Mouse (Mus musculus) spleen, adult 2 months (tissue): ENCODE results near the gene Hsdl2.

Experiments used
- CTCF ChIP-seq: fragments of 200-500 bp; IDR thresholded peaks from 2 replicates; pipeline ENCODE4 v1.5.1; 2011; ENCODE audit warnings: mild to moderate bottlenecking, inconsistent platforms; ENCODE audit not compliant: insufficient read depth, insufficient read length, insufficient replicate concordance; ENCODE audit errors: extremely low read depth
- POLR2A ChIP-seq: fragments of 200-500 bp; IDR thresholded peaks from 2 replicates; pipeline ENCODE4 v1.6.1; 2011; ENCODE audit warnings: low read depth, low read length, inconsistent platforms

DNA sequence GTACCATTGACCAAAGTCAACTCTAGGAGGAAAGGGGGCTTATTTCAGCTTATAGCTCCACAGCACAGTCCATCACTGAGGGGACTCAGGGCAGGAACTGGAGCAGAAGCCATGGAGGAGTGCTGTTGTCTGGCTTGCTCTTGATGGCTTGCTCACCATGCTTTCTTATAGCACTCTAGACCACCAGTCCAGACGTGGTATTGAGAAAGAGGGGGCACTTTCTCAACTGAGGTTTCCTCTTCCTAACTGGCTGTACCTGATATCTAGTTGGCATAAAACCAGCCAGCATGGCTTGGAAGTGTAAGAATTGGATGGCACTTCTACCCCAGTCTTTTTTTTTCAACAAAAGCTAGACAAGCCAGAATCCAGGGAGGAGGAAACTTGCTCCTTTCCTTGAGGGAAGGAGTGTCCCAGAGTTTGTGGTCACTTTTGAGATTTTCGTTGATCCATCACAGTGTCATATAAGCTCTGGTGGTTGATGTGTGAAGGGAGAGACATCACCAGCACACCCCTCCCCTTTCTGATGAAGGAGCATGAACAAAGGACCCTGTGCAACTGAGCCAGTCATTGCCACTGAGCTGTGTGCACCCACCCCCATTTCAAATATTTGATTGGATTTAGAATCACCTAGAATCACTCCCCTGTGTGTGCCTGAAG lies 6.0 kb downstream of the Hsdl2 start:
- TF ChIP-seq CTCF, result no peak
- TF ChIP-seq POLR2A, result no peak
